In the genomic region with DNA sequence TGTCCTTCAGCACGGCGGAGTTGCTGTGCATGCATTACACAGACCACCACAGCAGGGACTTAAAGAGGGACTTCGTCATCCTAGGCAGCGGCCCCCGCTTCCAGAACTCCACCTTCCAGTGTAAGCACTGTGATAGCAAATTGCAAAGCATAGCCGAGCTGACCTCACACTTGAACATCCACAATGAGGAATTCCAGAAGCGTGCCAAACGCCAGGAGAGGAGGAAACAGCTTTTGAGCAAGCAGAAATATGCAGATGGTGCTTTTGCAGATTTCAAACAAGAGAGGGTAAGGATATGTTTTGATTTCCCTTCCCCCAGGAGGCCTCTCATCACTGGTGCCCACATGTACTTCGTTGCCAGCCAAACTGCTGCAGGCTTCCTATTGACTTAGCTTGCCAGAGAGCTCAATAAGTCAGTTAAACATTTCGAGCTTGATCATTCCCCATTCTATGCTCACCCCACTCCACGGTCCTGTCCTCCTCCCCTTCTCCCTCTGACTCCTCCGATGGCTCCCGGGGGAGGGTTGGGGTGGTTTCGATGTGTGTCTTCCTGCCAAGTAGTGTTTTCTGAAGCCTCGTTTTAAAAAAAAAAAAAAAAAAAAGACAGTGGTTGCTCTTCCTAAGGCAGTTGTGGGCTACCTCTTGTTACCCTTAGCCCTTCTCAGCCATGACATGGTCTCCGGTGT, we compare ENCODE assay signal across 8 mouse cellular contexts.
DNase-seq lines count a peak whose midpoint lies in the region; ATAC-seq and TF ChIP-seq lines count a peak whose summit lies in the region.
"Had no signal": no experiment of that assay in that cellular context is flagged by ENCODE, and none has a peak within 500 bp of the region (broad histone marks: within the 10 kb centered on the region; RNA-seq: fewer than 3 reads in every experiment).

No protein-coding gene starts in this region.

- no peak overlapping the region for H3K27ac ChIP-seq in heart, postnatal 0 days (ENCODE audit: low read depth)
- H3K27ac ChIP-seq: heart, adult 2 months had no signal

- peak; percentile 23 for DNase-seq in kidney, adult 18-20 months
- no peak for DNase-seq in kidney, adult 9 months
- peak; percentile 51 for DNase-seq in heart, postnatal 0 days (ENCODE audit: low spot score)
- DNase-seq in left cerebral cortex, adult 18-20 months (ENCODE audit: low spot score in 2 of 2) = peak; percentile 49 to 59
- DNase-seq in right cerebral cortex, postnatal 36 days (ENCODE audit: low spot score in 2 of 2) = peak; percentile 49 to 53
- DNase-seq in thymus, postnatal 10 days (ENCODE audit: low spot score in 2 of 2) = no peak
- no peak for DNase-seq in urinary bladder, postnatal 25 days (ENCODE audit: low spot score)

- H3K4me2 ChIP-seq in heart, postnatal 0 days (ENCODE audit: low read depth, low read length) = no peak overlapping the region

- H3K9me3 ChIP-seq in heart, postnatal 0 days (replicated peaks; ENCODE audit: control insufficient read depth, low read length) = no peaks in the 10 kb centered on the region

- peaks cover 3% of the 10 kb centered on the region; the same call in 1 of the 2 replicates for H3K4me1 ChIP-seq in heart, postnatal 0 days (ENCODE audit: control insufficient read depth, insufficient read depth)

- peaks cover 75% of the 10 kb centered on the region for H3K36me3 ChIP-seq in heart, postnatal 0 days (replicated peaks; ENCODE audit: control insufficient read depth, insufficient read depth, low read length)

- no peaks in the 10 kb centered on the region for H3K27me3 ChIP-seq in heart, postnatal 0 days (ENCODE audit: control insufficient read depth, insufficient read depth, low read length)

- TF ChIP-seq EP300 in heart, postnatal 0 days (IDR thresholded peaks at IDR 0.05; ENCODE audit: low read depth) = no peak

- ATAC-seq in heart, postnatal 0 days (ENCODE audit: insufficient read depth, low read depth) = peak; percentile 53; the same call in 1 of the 2 replicates

- H3K9ac ChIP-seq in heart, postnatal 0 days (replicated peaks; ENCODE audit: low read depth, low read length) = no peak overlapping the region

- 43% methylated on average over 16 of the region's 16 CpGs for WGBS in heart, postnatal 0 days

- no peak for TF ChIP-seq CTCF in heart, postnatal 0 days (IDR thresholded peaks at IDR 0.05; ENCODE audit: low read depth)

- no peak overlapping the region for H3K4me3 ChIP-seq in heart, postnatal 0 days (ENCODE audit: low read depth, low read length)
- H3K4me3 ChIP-seq: heart, adult 2 months had no signal

Comparison
In these comparisons a context has a peak if more than half of its experiments do, and no peak if none do; other contexts are left out.
1. DNase-seq: peak in kidney, adult 18-20 months (single experiment), heart, postnatal 0 days (single experiment), left cerebral cortex, adult 18-20 months (2 of 2) and right cerebral cortex, postnatal 36 days (2 of 2); none in kidney, adult 9 months (single experiment), thymus, postnatal 10 days (0 of 2) and urinary bladder, postnatal 25 days (single experiment).